Mouse (Mus musculus) heart, embryonic 14.5 days (tissue): ENCODE results near the gene Thbd. TPM values are rescaled to one million over a fixed set of nuclear protein-coding genes. Genes with fewer than 3 reads are reported as not detected.

Experiments
- ATAC-seq: fragments of 200-750 bp; cut with Nextera tagmentation; 2 replicates; pipeline ENCODE4 v1.8.0; 2017; ENCODE audit warnings: low read depth, moderate TSS enrichment; ENCODE audit not compliant: insufficient number of reproducible peaks, insufficient read depth, low FRiP score
- H3K27ac ChIP-seq, 2 experiments: fragments of 200-500 bp in 1 of 2; fragments of 300-500 bp in 1 of 2; sonication (generic) in 1 of 2; replicated peaks in 1 of 2; 2 replicates each; pipeline ENCODE4 v1.5.1; 2012 to 2014; ENCODE audit warnings: low read depth in 2 of 2, low read length in 2 of 2, control low read depth in 1 of 2, mild to moderate bottlenecking in 1 of 2, mixed read lengths in 1 of 2; ENCODE audit not compliant: control insufficient read depth in 1 of 2, insufficient read depth in 1 of 2
- H3K27me3 ChIP-seq: fragments of 300-500 bp; sonication (generic); 2 replicates; pipeline ENCODE4 v1.6.1; 2014; ENCODE audit warnings: mild to moderate bottlenecking, low read length, control low read depth; ENCODE audit not compliant: control insufficient read depth, insufficient read depth
- H3K36me3 ChIP-seq: fragments of 300-500 bp; sonication (generic); 2 replicates; pipeline ENCODE4 v1.6.1; 2014; ENCODE audit warnings: mild to moderate bottlenecking, control low read depth, low read length, mixed read lengths; ENCODE audit not compliant: control insufficient read depth, insufficient read depth
- H3K4me1 ChIP-seq, 2 experiments: fragments of 200-500 bp in 1 of 2; fragments of 300-500 bp in 1 of 2; sonication (generic) in 1 of 2; 2 replicates each; pipeline ENCODE4 v1.6.1; 2012 to 2014; ENCODE audit warnings: low read length in 2 of 2, control low read depth in 1 of 2, mixed read lengths in 1 of 2; ENCODE audit not compliant: control insufficient read depth in 2 of 2, insufficient read depth in 2 of 2
- H3K4me2 ChIP-seq: fragments of 300-500 bp; sonication (generic); 2 replicates; pipeline ENCODE4 v1.6.1; 2014; ENCODE audit warnings: mild to moderate bottlenecking, low read length
- H3K4me3 ChIP-seq, 2 experiments: fragments of 200-500 bp in 1 of 2; fragments of 300-500 bp in 1 of 2; sonication (generic) in 1 of 2; 2 replicates each; pipeline ENCODE4 v1.5.1; 2012 to 2014; ENCODE audit warnings: low read length in 2 of 2, mild to moderate bottlenecking in 2 of 2, control low read depth in 1 of 2, low read depth in 1 of 2, moderate library complexity in 1 of 2; ENCODE audit not compliant: control insufficient read depth in 1 of 2, insufficient read depth in 1 of 2
- H3K9ac ChIP-seq: fragments of 300-500 bp; sonication (generic); 2 replicates; pipeline ENCODE4 v1.6.1; 2014; ENCODE audit warnings: mild to moderate bottlenecking, low read length
- H3K9me3 ChIP-seq: fragments of 300-500 bp; sonication (generic); 2 replicates; pipeline ENCODE4 v1.6.1; 2016; ENCODE audit warnings: low read length, control low read depth; ENCODE audit not compliant: control insufficient read depth
- WGBS: fragments of 180-500 bp; shearing (Covaris S2); extraction: QIAGEN DNeasy Blood & Tissue Kit; methylation state at CpG from one replicate; pipeline ENCODE4 v1.1.7; 2014; 5-methylcytosine and 5-hydroxymethylcytosine counted together
- polyA plus RNA-seq: library from polyadenylated mRNA; unstranded; fragments of >200 nt; fragmentation: Nextera tagmentation; extraction: Ambion mirVana; gene quantifications from 2 replicates; pipeline ENCODE4 v1.2.1, GENCODE M21; 2014

Gene Thbd
- polyA plus RNA-seq, 1 experiment from 2014 or later, result 20.0 TPM

GRCm38 (mm10) chr2:148425709-148426382, 17.9 kb upstream of the Thbd start:
- WGBS, result 72% methylated on average over 5 of the region's 5 CpGs
- H3K36me3 ChIP-seq, result no peaks in the 10 kb centered on the region
- H3K9ac ChIP-seq, result no peak overlapping the region
- H3K27ac ChIP-seq, result no peak overlapping the region
- no peak for ATAC-seq
- H3K9me3 ChIP-seq, result no peaks in the 10 kb centered on the region
- H3K4me2 ChIP-seq, result no peak overlapping the region
- H3K4me3 ChIP-seq, result no peak overlapping the region
- H3K27me3 ChIP-seq, result no peaks in the 10 kb centered on the region
- H3K4me1 ChIP-seq, result no peaks in the 10 kb centered on the region

DNA sequence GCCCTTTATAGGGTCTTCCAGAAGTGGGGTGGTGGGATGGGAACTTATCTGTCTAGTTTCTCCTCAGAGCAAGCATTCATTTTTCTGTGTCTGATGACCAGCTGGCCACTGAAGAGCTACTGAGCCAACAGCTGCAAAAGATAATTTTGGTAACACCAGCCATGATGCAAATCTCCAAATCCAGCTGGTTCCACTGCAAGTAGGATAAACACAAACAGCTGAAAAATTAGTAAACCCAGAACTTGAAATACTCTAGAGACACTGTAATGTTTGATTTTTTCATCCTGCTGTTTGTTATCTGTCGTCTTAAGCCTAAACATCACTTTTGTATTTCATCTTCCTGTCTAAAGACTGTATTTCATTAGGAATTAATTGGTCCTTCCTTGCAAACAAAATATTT, 13.7 kb upstream of the Thbd start:
- Histone ChIP-seq H3K4me3 (no peak overlapping the region), H3K9ac (no peak overlapping the region), H3K4me2 (no peak overlapping the region), H3K36me3 (no peaks in the 10 kb centered on the region), H3K27me3 (no peaks in the 10 kb centered on the region), H3K9me3 (no peaks in the 10 kb centered on the region), H3K27ac (no peak overlapping the region), H3K4me1 (no peaks in the 10 kb centered on the region)
- no peak for ATAC-seq
- 71% methylated on average over 1 of the region's 1 CpGs for WGBS

- H3K4me3 ChIP-seq, result no peak overlapping the region
- H3K36me3 ChIP-seq, result no peaks in the 10 kb centered on the region
- H3K4me1 ChIP-seq, result no peaks in the 10 kb centered on the region
- H3K4me2 ChIP-seq, result no peak overlapping the region
- H3K27me3 ChIP-seq, result no peaks in the 10 kb centered on the region
- no peak overlapping the region for H3K27ac ChIP-seq
- no peak for ATAC-seq
- WGBS, result 43% methylated on average over 1 of the region's 1 CpGs
- no peaks in the 10 kb centered on the region for H3K9me3 ChIP-seq
- no peak overlapping the region for H3K9ac ChIP-seq
Measured at GRCm38 (mm10) chr2:148421112-148421511, 13.1 kb upstream of the Thbd start.

GRCm38 (mm10) chr2:148419776-148420175, 11.8 kb upstream of the Thbd start:
- Histone ChIP-seq H3K27ac (no peak overlapping the region), H3K4me2 (no peak overlapping the region)
- no peak for ATAC-seq

DNA sequence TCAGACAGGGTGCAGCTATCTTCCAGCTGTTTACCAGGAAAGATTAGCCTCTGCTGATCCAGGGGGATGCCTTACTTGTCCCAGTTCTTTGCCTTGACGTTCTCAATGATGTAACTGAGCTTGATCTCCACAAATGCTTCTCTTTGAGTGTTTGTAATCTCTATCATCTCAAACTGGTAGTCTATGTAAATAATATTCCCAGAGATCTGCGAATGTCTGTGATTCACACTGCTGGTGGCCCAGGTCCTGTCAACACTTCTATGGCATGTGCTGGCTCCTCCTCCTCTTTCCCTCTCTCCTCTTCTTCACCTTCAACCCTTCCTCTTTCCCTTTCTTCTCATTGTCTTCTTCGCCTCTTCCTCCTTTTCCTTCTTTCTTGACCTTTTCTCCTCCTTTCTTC, 11.2 kb upstream of the Thbd start:
- Histone ChIP-seq H3K27ac (no peak overlapping the region), H3K9me3 (no peaks in the 10 kb centered on the region), H3K36me3 (no peaks in the 10 kb centered on the region), H3K4me1 (no peaks in the 10 kb centered on the region), H3K9ac (no peak overlapping the region), H3K4me3 (no peak overlapping the region), H3K27me3 (no peaks in the 10 kb centered on the region), H3K4me2 (no peak overlapping the region)
- ATAC-seq, result no peak
- 57% methylated on average over 3 of the region's 3 CpGs for WGBS

More at GRCm38 (mm10) chr2:148419776-148420175, 11.8 kb upstream of the Thbd start:
- no peaks in the 10 kb centered on the region for H3K36me3 ChIP-seq
- WGBS, result 79% methylated on average over 2 of the region's 2 CpGs
- H3K9me3 ChIP-seq, result no peaks in the 10 kb centered on the region
- no peak overlapping the region for H3K4me3 ChIP-seq
- H3K9ac ChIP-seq, result no peak overlapping the region
- no peaks in the 10 kb centered on the region for H3K4me1 ChIP-seq
- H3K27me3 ChIP-seq, result no peaks in the 10 kb centered on the region

DNA sequence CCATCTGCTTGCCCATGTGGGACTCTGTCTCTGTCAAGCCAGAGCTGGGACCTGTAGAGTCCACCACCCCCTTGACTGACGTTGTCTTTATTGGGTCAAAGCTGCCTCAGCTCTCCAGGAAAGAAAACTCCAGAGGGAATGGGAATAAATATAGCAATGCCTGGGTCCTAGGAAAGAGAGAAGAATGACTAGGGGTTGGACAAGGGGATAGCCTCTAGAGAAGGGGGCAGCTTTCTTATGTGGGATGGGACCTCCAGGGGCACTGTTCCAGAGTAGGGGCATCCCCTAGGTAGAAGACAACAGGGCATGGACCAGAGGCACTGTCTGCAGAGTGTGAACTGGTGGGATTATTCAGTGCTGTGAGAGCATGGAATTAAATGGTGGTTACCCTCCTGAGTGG, 1.8 kb upstream of the Thbd start:
- H3K4me3 ChIP-seq, result no peak overlapping the region
- no peak overlapping the region for H3K9ac ChIP-seq
- 87% methylated on average over 1 of the region's 1 CpGs for WGBS
- H3K27me3 ChIP-seq, result peaks cover 25% of the 10 kb centered on the region
- H3K4me2 ChIP-seq, result no peak overlapping the region
- no peaks in the 10 kb centered on the region for H3K9me3 ChIP-seq
- no peak for ATAC-seq
- H3K4me1 ChIP-seq, result peaks cover 8 to 15% of the 10 kb centered on the region in 2 experiments; a peak in 3 of 4 replicates
- no peak overlapping the region for H3K27ac ChIP-seq
- no peaks in the 10 kb centered on the region for H3K36me3 ChIP-seq

DNA sequence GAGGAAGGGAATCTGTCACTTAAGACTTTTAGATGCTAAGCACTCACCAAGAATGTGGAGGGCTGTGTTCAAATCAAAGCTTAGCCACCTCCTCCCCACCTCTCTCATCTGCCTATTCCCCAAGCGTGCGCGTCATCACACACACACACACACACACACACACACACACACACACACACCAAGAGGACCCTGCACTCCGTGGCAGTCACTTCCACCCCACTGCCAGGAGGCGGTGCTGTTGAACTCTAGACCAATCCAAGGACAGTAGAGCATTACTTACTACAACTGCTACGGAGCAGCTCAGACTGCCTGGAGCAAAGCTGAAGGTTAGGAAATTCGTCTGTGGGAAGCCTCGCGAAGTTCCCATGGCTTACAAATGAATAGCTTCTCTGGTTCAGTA, 1.2 kb upstream of the Thbd start:
- Histone ChIP-seq H3K27ac (no peak overlapping the region), H3K36me3 (no peaks in the 10 kb centered on the region), H3K4me2 (peak overlapping the region; percentile 93; the same call in 1 of the 2 replicates), H3K27me3 (peaks cover 28% of the 10 kb centered on the region), H3K9me3 (no peaks in the 10 kb centered on the region), H3K4me1 (peaks cover 8 to 15% of the 10 kb centered on the region in 2 experiments; a peak in 3 of 4 replicates), H3K4me3 (no peak overlapping the region), H3K9ac (no peak overlapping the region)
- peak; percentile 59; the same call in 1 of the 2 replicates for ATAC-seq
- WGBS, result 25% methylated on average over 9 of the region's 9 CpGs

DNA sequence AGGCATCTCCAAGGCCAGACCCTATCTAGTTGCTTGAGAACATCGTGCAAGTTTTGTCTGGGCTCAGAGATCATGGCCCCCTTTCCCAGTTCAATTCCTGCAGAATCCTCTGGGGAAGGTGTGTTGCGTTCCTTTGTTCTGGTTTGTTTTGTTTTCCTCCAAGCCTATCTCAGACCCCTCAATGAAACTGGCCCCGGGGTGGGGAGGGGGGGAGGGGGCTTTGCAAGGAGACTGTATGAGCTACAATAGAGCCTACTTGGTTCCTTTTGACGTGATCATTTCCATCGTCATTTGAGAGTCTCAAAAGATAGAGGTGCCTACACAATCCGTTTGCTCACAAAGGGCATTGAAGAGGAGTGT, 753 bp upstream of the Thbd start:
- H3K27me3 ChIP-seq, result peaks cover 28% of the 10 kb centered on the region
- H3K4me1 ChIP-seq, result peaks cover 8 to 15% of the 10 kb centered on the region in 2 experiments; a peak in 3 of 4 replicates
- H3K36me3 ChIP-seq, result no peaks in the 10 kb centered on the region
- WGBS, result 18% methylated on average over 6 of the region's 6 CpGs
- 0 out of 4 replicates have a peak overlapping the region, but pooled peaks of 1 of the 2 experiments have one; percentile 31 for H3K27ac ChIP-seq
- H3K9me3 ChIP-seq, result no peaks in the 10 kb centered on the region
- H3K4me2 ChIP-seq, result peak overlapping the region; percentile 93
- H3K9ac ChIP-seq, result peak overlapping the region; percentile 70; the same call in 1 of the 2 replicates
- ATAC-seq, result no peak
- H3K4me3 ChIP-seq, result 0 out of 4 replicates have a peak overlapping the region, but pooled peaks of 1 of the 2 experiments have one; percentile 48
